Mouse (Mus musculus) ES-Bruce4 (cell line): Measurements from ENCODE around the gene Adam8. TPM values are rescaled to one million over a fixed set of nuclear protein-coding genes. Genes with fewer than 3 reads are reported as not detected.

Source experiments
- H3K27ac ChIP-seq: 2 replicates; pipeline ENCODE4 v1.5.1; 2012; ENCODE audit warnings: low read length, inconsistent platforms; ENCODE audit not compliant: insufficient read depth
- H3K27me3 ChIP-seq: 2 replicates; pipeline ENCODE4 v1.6.1; 2012; ENCODE audit warnings: mild to moderate bottlenecking, low read length, inconsistent platforms; ENCODE audit not compliant: control insufficient read depth, poor library complexity, insufficient read depth, severe bottlenecking
- H3K36me3 ChIP-seq: 2 replicates; pipeline ENCODE4 v1.6.1; 2012; ENCODE audit warnings: inconsistent platforms, mild to moderate bottlenecking, low read length, moderate library complexity; ENCODE audit not compliant: control insufficient read depth, poor library complexity, insufficient read depth, severe bottlenecking
- H3K4me1 ChIP-seq: one replicate; pipeline ENCODE4 v1.8.1; 2011; ENCODE audit warnings: low read length; ENCODE audit not compliant: control insufficient read depth, insufficient read depth
- H3K4me3 ChIP-seq: 2 replicates; pipeline ENCODE4 v1.5.1; 2011; ENCODE audit warnings: low read depth, mild to moderate bottlenecking, low read length
- H3K9ac ChIP-seq: 2 replicates; pipeline ENCODE4 v1.6.1; 2012; ENCODE audit warnings: low read depth, mild to moderate bottlenecking, inconsistent platforms; ENCODE audit not compliant: poor library complexity, severe bottlenecking
- H3K9me3 ChIP-seq: replicated peaks from 2 replicates; pipeline ENCODE4 v1.6.1; 2012; ENCODE audit warnings: mild to moderate bottlenecking, low read length, inconsistent platforms; ENCODE audit not compliant: control insufficient read depth, poor library complexity, insufficient read depth, severe bottlenecking
- CTCF ChIP-seq: IDR thresholded peaks from one replicate; pipeline ENCODE4 v1.8.1; 2011; ENCODE audit warnings: low read depth, low read length
- EP300 ChIP-seq: IDR thresholded peaks from 2 replicates; pipeline ENCODE4 v1.6.1; 2011; ENCODE audit warnings: low read depth, low read length; ENCODE audit not compliant: insufficient read depth
- POLR2A ChIP-seq: IDR thresholded peaks from one replicate; pipeline ENCODE4 v1.8.1; 2011; ENCODE audit warnings: low read length; ENCODE audit not compliant: insufficient read depth
- polyA plus RNA-seq: library from polyadenylated mRNA; stranded (reverse); fragments of >200 nt; gene quantifications from 2 replicates; pipeline ENCODE4 v1.2.4, GENCODE M21; 2011; ENCODE audit warnings: low read depth; ENCODE audit not compliant: missing spikeins, insufficient read depth, insufficient read length

The Adam8 gene
- polyA plus RNA-seq, 1 experiment = 9.2 TPM

GRCm38 (mm10) chr7:139946032-139946431, 46.3 kb downstream of the Adam8 start:
- Histone ChIP-seq H3K36me3 (peaks cover 14% of the 10 kb centered on the region), H3K9ac (peak overlapping the region; percentile 77), H3K27ac (peak overlapping the region; percentile 98), H3K27me3 (no peaks in the 10 kb centered on the region), H3K9me3 (no peaks in the 10 kb centered on the region), H3K4me3 (peak overlapping the region; percentile 77), H3K4me1 (peaks cover 5% of the 10 kb centered on the region)
- TF ChIP-seq CTCF (no peak), EP300 (peak; percentile 75; the same call in 1 of the 2 replicates), POLR2A (peak; percentile 8)

- Histone ChIP-seq H3K4me3 (peak overlapping the region; percentile 82), H3K27me3 (no peaks in the 10 kb centered on the region), H3K36me3 (peaks cover 14% of the 10 kb centered on the region), H3K9me3 (no peaks in the 10 kb centered on the region), H3K4me1 (peaks cover 5% of the 10 kb centered on the region), H3K9ac (peak overlapping the region; percentile 87), H3K27ac (peak overlapping the region; percentile 98)
- peak; percentile 99 for TF ChIP-seq EP300
- TF ChIP-seq CTCF = no peak
These were observed 46.8 kb downstream of the Adam8 start for GRCm38 (mm10) chr7:139945516-139945915.

DNA sequence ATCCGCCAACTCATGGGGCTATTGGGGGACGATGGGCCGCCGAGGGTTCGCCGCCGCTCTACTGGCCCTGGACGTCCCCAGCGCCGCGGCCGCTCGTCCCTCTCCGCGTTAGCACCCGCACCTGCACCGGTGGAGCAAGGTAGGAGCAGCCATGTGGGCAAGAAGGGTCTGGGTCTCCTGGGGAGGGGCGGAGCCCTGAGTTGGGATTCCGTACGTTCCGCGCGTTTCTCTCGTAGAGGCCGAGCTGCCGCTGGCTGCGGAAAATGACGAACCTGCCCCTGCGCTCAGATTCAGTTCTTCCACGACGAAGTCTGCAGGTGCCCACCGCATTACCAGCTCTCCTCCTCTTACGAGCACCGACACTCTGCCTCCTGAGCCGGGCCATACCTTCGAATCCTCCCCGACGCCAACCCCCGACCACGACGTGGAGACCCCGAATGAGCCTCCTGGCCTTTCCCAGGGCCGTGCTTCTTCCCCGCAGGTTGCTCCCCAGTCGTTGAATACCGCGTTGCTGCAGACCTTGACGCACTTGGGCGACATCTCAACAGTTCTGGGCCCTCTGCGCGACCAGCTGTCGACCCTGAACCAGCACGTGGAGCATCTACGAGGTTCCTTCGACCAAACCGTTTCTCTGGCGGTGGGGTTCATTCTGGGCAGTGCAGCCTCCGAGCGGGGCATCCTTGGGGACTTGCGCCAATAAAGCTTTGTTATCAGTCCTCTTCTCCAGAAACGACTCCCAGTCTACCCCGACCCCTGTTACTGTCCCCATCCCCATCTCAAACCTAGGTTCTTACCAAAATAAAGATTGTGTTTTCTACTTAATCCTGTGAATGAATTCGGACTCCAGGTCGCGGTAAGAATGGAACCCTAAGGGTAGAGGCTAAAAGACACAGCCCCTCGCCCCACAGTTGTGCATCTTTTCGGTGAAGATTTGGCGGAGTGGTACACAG, 47.8 kb downstream of the Adam8 start:
- H3K4me1 ChIP-seq = peaks cover 5% of the 10 kb centered on the region
- H3K36me3 ChIP-seq = peaks cover 14% of the 10 kb centered on the region
- peak overlapping the region; percentile 87 for H3K9ac ChIP-seq
- H3K9me3 ChIP-seq = no peaks in the 10 kb centered on the region
- peak overlapping the region; percentile 82 for H3K4me3 ChIP-seq
- peak overlapping the region; percentile 90 for H3K27ac ChIP-seq
- no peak for TF ChIP-seq EP300
- no peak for TF ChIP-seq POLR2A
- no peak for TF ChIP-seq CTCF
- no peaks in the 10 kb centered on the region for H3K27me3 ChIP-seq

- peak; percentile 62; the same call in 1 of the 2 replicates for TF ChIP-seq EP300
- peak; percentile 97 for TF ChIP-seq POLR2A
- no peak for TF ChIP-seq CTCF
- H3K9ac ChIP-seq = peak within 1 kb of the TSS; percentile 87
- peaks cover 14% of the 10 kb centered on the region for H3K36me3 ChIP-seq
- H3K4me3 ChIP-seq = peak within 1 kb of the TSS; percentile 82
- H3K4me1 ChIP-seq = peaks cover 6% of the 10 kb centered on the region
- H3K27me3 ChIP-seq = no peaks in the 10 kb centered on the region
- H3K27ac ChIP-seq = peak within 1 kb of the TSS; percentile 90
- no peaks in the 10 kb centered on the region for H3K9me3 ChIP-seq
These were observed 48.6 kb downstream of the Adam8 start, which contains the start of gene Utf1 for GRCm38 (mm10) chr7:139943674-139944281. Utf1 (plus strand) TSS chr7:139943789.

GRCm38 (mm10) chr7:139940476-139941209, 51.7 kb downstream of the Adam8 start:
- H3K27me3 ChIP-seq = no peaks in the 10 kb centered on the region
- peaks cover 8% of the 10 kb centered on the region for H3K36me3 ChIP-seq
- peak overlapping the region; percentile 77 for H3K27ac ChIP-seq
- H3K9me3 ChIP-seq = no peaks in the 10 kb centered on the region
- peaks cover 5% of the 10 kb centered on the region for H3K4me1 ChIP-seq
- H3K4me3 ChIP-seq = peak overlapping the region; percentile 19
- TF ChIP-seq POLR2A (peak; percentile 29), EP300 (peak; percentile 70), CTCF (no peak)
- H3K9ac ChIP-seq = peak overlapping the region; percentile 25; the same call in 1 of the 2 replicates
